Mouse (Mus musculus) spleen, postnatal 4 days (tissue): ENCODE measurements around the gene Wdr5.

Experiments used
- DNase-seq, 2 experiments: peaks; one replicate each; pipeline ENCODE4 v3.0.0; 2022; ENCODE audit warnings: low spot score in 2 of 2

Gene Wdr5

GRCm38 (mm10) chr2:27514639-27515328 is at the start of gene Wdr5:
Wdr5 (plus strand) TSS chr2:27515157.
- peak; percentile 98 to 100 for DNase-seq

GRCm38 (mm10) chr2:27469292-27469990 is 45.5 kb upstream of the Wdr5 start:
- DNase-seq, result no peak

GRCm38 (mm10) chr2:27469991-27470355 is 45.0 kb upstream of the Wdr5 start:
- DNase-seq, result no peak

- DNase-seq, result no peak
Observed at GRCm38 (mm10) chr2:27470535-27470934, 44.4 kb upstream of the Wdr5 start.

GRCm38 (mm10) chr2:27471170-27471584 is 43.8 kb upstream of the Wdr5 start:
- no peak for DNase-seq

- DNase-seq, result no peak
Observed at GRCm38 (mm10) chr2:27473061-27473765, 41.7 kb upstream of the Wdr5 start.

- DNase-seq, result no peak
Observed at GRCm38 (mm10) chr2:27473911-27474310, 41.0 kb upstream of the Wdr5 start.

GRCm38 (mm10) chr2:27474621-27475484 is 40.1 kb upstream of the Wdr5 start:
- peak; percentile 35 to 79 for DNase-seq

- peak; percentile 89 to 94 for DNase-seq
Observed at GRCm38 (mm10) chr2:27475495-27476302, 39.3 kb upstream of the Wdr5 start.

- DNase-seq, result no peak
Observed at GRCm38 (mm10) chr2:27476303-27477192, 38.4 kb upstream of the Wdr5 start.

GRCm38 (mm10) chr2:27479821-27480220 is 35.1 kb upstream of the Wdr5 start:
- no peak for DNase-seq

GRCm38 (mm10) chr2:27480367-27480766 is 34.6 kb upstream of the Wdr5 start:
- DNase-seq, result no peak

GRCm38 (mm10) chr2:27482265-27482861 is 32.6 kb upstream of the Wdr5 start:
- DNase-seq, result no peak

- no peak for DNase-seq
Observed at GRCm38 (mm10) chr2:27486725-27487124, 28.2 kb upstream of the Wdr5 start.

GRCm38 (mm10) chr2:27487336-27488049 is 27.5 kb upstream of the Wdr5 start:
- DNase-seq, result peak in 1 of 2 experiments; percentile 36

- no peak for DNase-seq
Observed at GRCm38 (mm10) chr2:27488362-27488761, 26.6 kb upstream of the Wdr5 start.

GRCm38 (mm10) chr2:27490939-27491338 is 24.0 kb upstream of the Wdr5 start:
- no peak for DNase-seq

GRCm38 (mm10) chr2:27493971-27494370 is 21.0 kb upstream of the Wdr5 start:
- DNase-seq, result no peak
